ENCODE assay signal across 8 mouse cellular contexts in the genomic region with DNA sequence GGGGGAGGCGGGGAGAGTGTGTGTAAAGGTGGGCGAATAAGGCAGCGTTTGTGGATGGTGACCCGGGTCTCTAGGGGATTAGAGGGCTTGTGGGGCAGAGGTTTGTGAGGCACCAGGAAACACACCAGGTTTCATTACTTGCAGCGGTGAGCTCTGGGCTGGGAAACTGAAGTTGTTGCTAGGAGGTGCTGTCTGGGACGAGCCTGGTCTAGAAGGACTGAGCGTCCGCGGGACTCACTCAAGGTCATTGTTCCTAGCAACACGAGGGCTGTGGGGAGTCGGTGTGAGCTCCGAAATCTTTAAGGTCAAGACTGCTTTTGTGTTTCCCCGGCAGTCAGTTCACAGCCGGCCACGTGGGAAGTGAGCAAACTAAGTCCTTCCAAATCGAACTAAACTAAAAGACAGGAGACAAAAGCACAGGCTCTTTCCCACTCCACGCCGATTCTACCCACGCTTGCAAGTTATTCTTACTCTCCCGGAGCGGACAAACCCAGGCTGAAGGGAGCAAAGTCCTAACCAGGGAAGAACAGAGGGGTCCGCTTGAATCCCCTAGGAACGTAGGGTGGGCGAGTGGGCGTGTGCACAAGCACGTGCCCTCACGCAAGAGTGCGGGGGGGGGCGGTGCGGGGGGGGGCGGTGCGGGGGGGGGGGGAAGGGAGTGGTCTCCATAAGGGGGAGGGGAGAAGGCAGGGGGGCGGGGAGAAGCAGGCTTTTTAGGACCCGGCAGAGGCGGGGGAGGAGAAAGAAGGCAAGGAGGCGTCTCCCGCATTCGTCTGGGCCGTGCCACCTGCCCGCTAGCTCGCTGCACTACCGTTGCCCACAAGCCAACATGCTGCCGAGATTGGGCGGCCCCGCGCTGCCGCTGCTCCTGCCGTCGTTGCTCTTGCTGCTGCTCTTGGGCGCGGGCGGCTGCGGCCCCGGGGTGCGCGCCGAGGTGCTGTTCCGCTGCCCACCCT. TPM values are rescaled to one million over a fixed set of nuclear protein-coding genes. Genes with fewer than 3 reads are reported as not detected.
DNase-seq lines count a peak whose midpoint lies in the region; ATAC-seq and TF ChIP-seq lines count a peak whose summit lies in the region.

Igfbp2 (plus strand) TSS at position 753 of the 956 bp plus-strand sequence.

- 9% methylated on average over 48 of the region's 58 CpGs for WGBS in cerebellum, adult 2 months
- under 1% methylated on average over 43 of the region's 58 CpGs for WGBS in forebrain, embryonic 11.5 days
- 6% methylated on average over 51 of the region's 58 CpGs for WGBS in kidney, adult 2 months
- under 1% methylated on average over 28 of the region's 58 CpGs for WGBS in limb, embryonic 14.5 days
- under 1% methylated on average over 50 of the region's 58 CpGs for WGBS in neural tube, embryonic 13.5 days

- peaks cover 2% of the 10 kb centered on the region; the same call in 1 of the 2 replicates for H3K36me3 ChIP-seq in forebrain, embryonic 11.5 days (ENCODE audit: control insufficient read depth, insufficient read depth, low read length)
- H3K36me3 ChIP-seq in kidney, adult 2 months (ENCODE audit: control insufficient read depth, insufficient read depth, low read length) = no peaks in the 10 kb centered on the region
- peaks cover 5% of the 10 kb centered on the region; the same call in 1 of the 2 replicates for H3K36me3 ChIP-seq in limb, embryonic 14.5 days (ENCODE audit: control insufficient read depth, insufficient read depth, low read length)
- no peaks in the 10 kb centered on the region for H3K36me3 ChIP-seq in neural tube, embryonic 13.5 days

- H3K9ac ChIP-seq in forebrain, embryonic 11.5 days (ENCODE audit: low read length) = peak within 1 kb of the TSS; percentile 86
- peak within 1 kb of the TSS; percentile 63 for H3K9ac ChIP-seq in limb, embryonic 14.5 days (ENCODE audit: low read depth, low read length, severe bottlenecking)
- H3K9ac ChIP-seq in neural tube, embryonic 13.5 days = peak within 1 kb of the TSS; percentile 86

- peak; percentile 28 to 35 for DNase-seq in cerebellum, adult 2 months
- peak; percentile 95 for DNase-seq in ZHBTc4 (ENCODE audit: low read depth, low spot score)
- DNase-seq in forebrain, embryonic 11.5 days (ENCODE audit: low spot score) = peak; percentile 92
- DNase-seq in kidney, adult 2 months = peak; percentile 31
- DNase-seq in limb, embryonic 14.5 days (ENCODE audit: low spot score) = peak; percentile 67
- no peak for DNase-seq in T-cell, adult 2 months (ENCODE audit: low spot score)

- peak within 1 kb of the TSS; percentile 55 for H3K4me3 ChIP-seq in cerebellum, adult 2 months (replicated peaks; ENCODE audit: insufficient read depth, low read depth, low read length)
- peak within 1 kb of the TSS; percentile 89 for H3K4me3 ChIP-seq in forebrain, embryonic 11.5 days (ENCODE audit: low read depth, low read length)
- H3K4me3 ChIP-seq in kidney, adult 2 months (ENCODE audit: insufficient read depth, low read depth, low read length) = peak within 1 kb of the TSS; percentile 32
- H3K4me3 ChIP-seq in limb, embryonic 14.5 days (replicated peaks; ENCODE audit: low read length) = peak within 1 kb of the TSS; percentile 66
- H3K4me3 ChIP-seq in neural tube, embryonic 13.5 days = peak within 1 kb of the TSS; percentile 68

- peaks cover 1% of the 10 kb centered on the region; the same call in 1 of the 2 replicates for H3K27me3 ChIP-seq in cerebellum, adult 2 months (ENCODE audit: control insufficient read depth, insufficient read depth, low read length)
- no peaks in the 10 kb centered on the region for H3K27me3 ChIP-seq in forebrain, embryonic 11.5 days (ENCODE audit: control insufficient read depth, insufficient read depth, low read length)
- peaks cover 3% of the 10 kb centered on the region; the same call in 1 of the 2 replicates for H3K27me3 ChIP-seq in kidney, adult 2 months (replicated peaks; ENCODE audit: control insufficient read depth, insufficient read depth, low read length)
- H3K27me3 ChIP-seq in limb, embryonic 14.5 days (ENCODE audit: control insufficient read depth, insufficient read depth, low read length) = no peaks in the 10 kb centered on the region
- peaks cover 3% of the 10 kb centered on the region; the same call in 1 of the 2 replicates for H3K27me3 ChIP-seq in neural tube, embryonic 13.5 days

- no peak for ATAC-seq in cerebellum, adult (ENCODE audit: insufficient number of reproducible peaks, low FRiP score, low TSS enrichment)
- ATAC-seq in forebrain, embryonic 11.5 days (replicated peaks; ENCODE audit: low FRiP score) = peak; percentile 83
- peak; percentile 77 for ATAC-seq in limb, embryonic 14.5 days (ENCODE audit: low FRiP score, low read depth)
- peak; percentile 63 for ATAC-seq in neural tube, embryonic 13.5 days (ENCODE audit: low read depth)

- peak within 1 kb of the TSS; percentile 93 for H3K4me2 ChIP-seq in forebrain, embryonic 11.5 days (ENCODE audit: low read depth, low read length, severe bottlenecking)
- peak within 1 kb of the TSS; percentile 96 for H3K4me2 ChIP-seq in limb, embryonic 14.5 days (replicated peaks; ENCODE audit: low read depth, low read length, severe bottlenecking)
- peak within 1 kb of the TSS; percentile 94 for H3K4me2 ChIP-seq in neural tube, embryonic 13.5 days

- H3K9me3 ChIP-seq in forebrain, embryonic 11.5 days (ENCODE audit: control insufficient read depth, low read length) = no peaks in the 10 kb centered on the region
- no peaks in the 10 kb centered on the region for H3K9me3 ChIP-seq in limb, embryonic 14.5 days (ENCODE audit: control insufficient read depth, low read length)
- no peaks in the 10 kb centered on the region for H3K9me3 ChIP-seq in neural tube, embryonic 13.5 days

- TF ChIP-seq CTCF in cerebellum, adult 2 months (IDR thresholded peaks at IDR 0.05; ENCODE audit: borderline replicate concordance, insufficient read depth, low read depth, low read length) = no peak
- TF ChIP-seq CTCF in kidney, adult 2 months (conservative IDR thresholded peaks at IDR 0.05; ENCODE audit: insufficient read depth, insufficient read length, low read depth, low read length) = no peak

- no peaks in the 10 kb centered on the region for H3K4me1 ChIP-seq in cerebellum, adult 2 months (ENCODE audit: control insufficient read depth, insufficient read depth, low read length)
- H3K4me1 ChIP-seq in forebrain, embryonic 11.5 days (replicated peaks; ENCODE audit: control insufficient read depth, insufficient read depth, low read length) = peaks cover 11% of the 10 kb centered on the region; the same call in 1 of the 2 replicates
- 0 out of 2 replicates have a peak, but pooled peaks cover 5% of the 10 kb centered on the region for H3K4me1 ChIP-seq in kidney, adult 2 months (ENCODE audit: control insufficient read depth, insufficient read depth, low read length)
- peaks cover 26% of the 10 kb centered on the region for H3K4me1 ChIP-seq in limb, embryonic 14.5 days (ENCODE audit: control insufficient read depth, insufficient read depth, low read length)
- H3K4me1 ChIP-seq in neural tube, embryonic 13.5 days (replicated peaks) = peaks cover 45% of the 10 kb centered on the region

- no peak within 1 kb of the TSS for H3K27ac ChIP-seq in cerebellum, adult 2 months (ENCODE audit: insufficient read depth, low read length)
- H3K27ac ChIP-seq in forebrain, embryonic 11.5 days (ENCODE audit: low read depth, low read length) = peak within 1 kb of the TSS; percentile 95
- H3K27ac ChIP-seq in kidney, adult 2 months (ENCODE audit: insufficient read depth, low read depth, low read length) = no peak within 1 kb of the TSS
- H3K27ac ChIP-seq in limb, embryonic 14.5 days (replicated peaks; ENCODE audit: low read depth, low read length) = 0 out of 2 replicates have a peak within 1 kb of the TSS, but pooled peaks have one; percentile 28
- peak within 1 kb of the TSS; percentile 92 for H3K27ac ChIP-seq in neural tube, embryonic 13.5 days (replicated peaks)

- TF ChIP-seq POLR2A in cerebellum, adult 2 months (IDR thresholded peaks at IDR 0.05; ENCODE audit: borderline replicate concordance, insufficient read depth, low read length) = no peak
- no peak for TF ChIP-seq POLR2A in kidney, adult 2 months (IDR thresholded peaks at IDR 0.05; ENCODE audit: low read depth, low read length)
- no peak for TF ChIP-seq POLR2A in limb, embryonic 14.5 days (IDR thresholded peaks at IDR 0.05; ENCODE audit: borderline replicate concordance, extremely low read depth, insufficient read depth, insufficient read length)

RNA-seq across cellular contexts. Expression of gene Igfbp2, which starts in this region (rescaled TPM):
- polyA plus RNA-seq in cerebellum, adult 2 months (2012; rRNA removed) = 63.0 and 78.5 TPM in 2 replicates
- polyA plus RNA-seq in forebrain, embryonic 11.5 days (2014; fragmentation: Nextera tagmentation; extraction: Ambion mirVana) = 708 and 809 TPM in 2 replicates
- 12.6 and 13.5 TPM in 2 replicates for polyA plus RNA-seq in kidney, adult 2 months (2012; rRNA removed)
- polyA plus RNA-seq in limb, embryonic 14.5 days (2012; rRNA removed) = 287 and 384 TPM in 2 replicates
- polyA plus RNA-seq in limb, embryonic 14.5 days (2014; fragmentation: Nextera tagmentation; extraction: Ambion mirVana) = 343 and 395 TPM in 2 replicates
- 337 and 391 TPM in 2 replicates for polyA plus RNA-seq in neural tube, embryonic 13.5 days (2015; fragmentation: Nextera tagmentation; extraction: Ambion mirVana)

Comparison
In these comparisons a context has a peak if more than half of its experiments do, and no peak if none do; other contexts are left out.
1. H3K27ac ChIP-seq: peak in forebrain, embryonic 11.5 days (single experiment), limb, embryonic 14.5 days (single experiment) and neural tube, embryonic 13.5 days (single experiment); none in cerebellum, adult 2 months (single experiment) and kidney, adult 2 months (single experiment).
2. H3K4me3 ChIP-seq: peak in every context shown above with its lines; median percentile 89 in forebrain, embryonic 11.5 days; 68 in neural tube, embryonic 13.5 days; 66 in limb, embryonic 14.5 days; 55 in cerebellum, adult 2 months; 32 in kidney, adult 2 months.
3. Peak in every context shown above with its lines, with median percentiles within 50 percentile points of each other: H3K4me2 ChIP-seq and H3K9ac ChIP-seq.